Mouse (Mus musculus): ENCODE data around the gene Nlrp6.

Gene Nlrp6

DNA sequence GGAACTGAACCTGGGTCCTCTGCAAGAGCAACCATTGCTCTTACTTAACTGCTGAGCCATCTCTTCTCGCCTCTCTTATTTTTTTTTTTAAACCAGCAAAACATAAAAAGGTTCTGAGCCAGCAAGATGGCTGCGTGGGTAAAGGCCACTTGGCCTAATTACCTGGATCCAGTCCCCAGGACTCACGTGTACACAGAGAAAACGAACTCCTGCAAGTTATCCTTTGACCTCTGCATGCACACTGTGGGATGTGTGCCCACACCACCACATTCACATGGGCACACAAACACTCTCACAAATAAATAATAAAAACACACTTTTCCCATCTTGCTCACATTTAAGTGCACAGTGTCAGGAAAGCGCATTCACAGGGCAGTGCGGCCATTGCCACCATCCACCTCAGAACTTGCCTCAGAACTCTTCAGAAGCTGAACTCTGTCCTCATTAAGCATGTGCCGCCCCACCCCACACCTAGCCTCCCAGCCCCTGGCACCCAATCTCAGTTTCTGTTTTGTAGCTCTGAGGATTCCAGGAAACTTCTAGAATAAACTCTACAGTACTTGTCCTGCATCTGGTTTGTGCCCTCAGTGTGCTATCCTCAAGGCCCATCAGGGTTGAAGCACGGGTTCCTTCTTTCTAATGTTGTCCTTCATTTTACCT lies 6.5 kb upstream of the Nlrp6 start:
- no peak for DNase-seq

DNA sequence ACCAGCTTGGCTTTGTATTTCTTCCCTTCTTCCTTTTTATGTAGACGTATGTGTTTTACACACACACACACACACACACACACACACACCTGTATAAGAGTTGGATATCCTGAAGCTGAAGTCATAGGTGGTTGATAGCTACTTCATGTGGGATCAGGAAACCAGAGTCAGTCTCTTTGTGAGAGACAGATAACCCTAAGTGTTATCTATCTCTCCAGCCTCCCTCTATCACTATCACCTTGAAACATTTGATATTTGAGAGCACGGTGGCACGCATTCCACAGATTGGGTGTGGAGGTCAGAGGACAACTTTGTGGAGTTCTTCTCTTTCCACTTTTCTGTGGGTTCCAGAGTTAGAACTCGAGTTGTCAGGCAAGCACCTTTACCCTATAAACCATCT lies 791 bp upstream of the Nlrp6 start:
- no peak for DNase-seq

DNA sequence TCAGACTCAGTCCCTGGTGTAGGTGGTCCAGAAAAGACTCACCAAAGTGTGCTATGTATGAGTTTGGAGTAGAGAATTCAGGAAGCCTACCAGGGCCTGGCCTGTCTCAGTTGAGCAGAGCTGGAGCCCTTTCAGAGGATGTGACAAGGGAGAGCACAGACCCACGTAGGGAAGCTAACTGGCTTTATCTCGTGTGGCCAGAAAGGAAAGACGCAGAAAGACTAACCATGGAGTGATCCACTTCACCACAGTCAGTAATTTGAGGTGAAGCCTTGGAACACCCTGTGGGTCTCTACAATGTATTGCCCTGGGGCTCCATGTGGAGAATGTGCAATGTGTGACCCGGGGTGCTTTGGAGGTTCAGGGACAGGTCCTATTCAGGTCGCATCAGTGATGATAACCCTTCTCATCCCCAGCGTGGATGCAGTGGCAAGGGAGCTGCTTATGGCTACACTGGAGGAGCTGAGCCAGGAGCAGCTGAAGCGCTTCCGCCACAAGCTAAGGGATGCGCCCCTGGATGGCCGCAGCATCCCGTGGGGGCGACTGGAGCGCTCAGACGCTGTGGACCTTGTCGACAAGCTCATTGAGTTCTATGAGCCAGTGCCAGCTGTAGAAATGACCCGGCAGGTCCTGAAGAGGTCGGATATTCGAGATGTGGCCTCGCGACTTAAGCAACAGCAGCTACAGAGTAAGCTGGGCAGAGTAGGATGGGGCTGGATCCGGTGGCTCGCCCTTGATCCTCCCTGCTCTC lies 698 bp downstream of the Nlrp6 start:
- DNase-seq, result no peak

DNA sequence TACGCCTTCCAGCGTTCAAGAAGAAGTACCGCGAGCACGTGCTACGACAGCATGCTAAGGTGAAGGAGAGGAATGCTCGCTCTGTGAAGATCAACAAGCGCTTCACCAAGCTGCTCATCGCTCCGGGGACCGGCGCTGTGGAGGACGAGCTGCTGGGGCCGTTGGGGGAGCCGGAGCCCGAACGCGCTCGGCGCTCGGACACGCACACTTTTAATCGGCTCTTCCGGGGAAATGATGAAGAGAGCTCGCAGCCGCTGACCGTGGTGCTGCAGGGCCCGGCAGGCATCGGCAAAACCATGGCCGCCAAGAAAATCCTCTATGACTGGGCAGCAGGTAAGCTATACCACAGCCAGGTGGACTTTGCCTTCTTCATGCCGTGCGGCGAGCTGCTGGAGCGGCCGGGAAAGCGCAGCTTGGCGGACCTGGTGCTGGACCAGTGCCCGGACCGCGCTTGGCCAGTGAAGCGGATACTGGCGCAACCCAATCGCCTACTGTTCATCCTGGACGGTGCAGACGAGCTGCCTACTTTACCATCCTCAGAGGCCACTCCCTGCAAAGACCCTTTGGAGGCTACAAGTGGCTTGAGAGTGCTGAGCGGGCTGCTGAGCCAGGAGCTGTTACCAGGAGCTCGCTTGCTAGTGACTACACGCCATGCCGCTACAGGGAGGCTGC lies 1.8 kb downstream of the Nlrp6 start:
- DNase-seq, result peak; percentile 36

DNA sequence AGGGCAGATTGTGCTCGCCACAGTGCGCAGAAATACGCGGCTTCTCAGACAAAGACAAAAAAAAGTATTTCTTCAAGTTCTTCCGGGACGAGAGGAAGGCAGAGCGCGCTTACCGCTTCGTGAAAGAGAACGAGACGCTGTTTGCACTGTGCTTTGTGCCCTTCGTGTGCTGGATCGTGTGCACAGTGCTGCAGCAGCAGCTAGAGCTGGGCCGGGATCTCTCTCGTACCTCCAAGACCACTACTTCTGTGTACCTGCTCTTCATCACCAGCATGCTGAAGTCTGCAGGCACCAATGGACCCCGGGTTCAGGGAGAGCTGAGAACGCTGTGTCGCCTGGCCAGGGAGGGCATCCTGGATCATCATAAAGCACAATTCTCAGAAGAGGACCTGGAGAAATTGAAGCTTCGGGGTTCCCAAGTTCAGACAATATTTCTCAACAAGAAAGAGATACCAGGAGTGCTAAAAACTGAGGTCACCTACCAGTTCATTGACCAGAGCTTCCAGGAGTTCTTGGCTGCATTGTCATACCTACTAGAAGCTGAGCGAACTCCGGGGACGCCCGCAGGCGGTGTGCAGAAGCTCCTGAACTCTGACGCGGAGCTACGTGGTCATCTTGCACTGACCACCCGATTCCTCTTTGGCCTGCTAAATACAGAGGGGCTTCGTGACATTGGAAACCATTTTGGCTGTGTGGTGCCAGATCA lies 2.5 kb downstream of the Nlrp6 start:
- no peak for DNase-seq

DNA sequence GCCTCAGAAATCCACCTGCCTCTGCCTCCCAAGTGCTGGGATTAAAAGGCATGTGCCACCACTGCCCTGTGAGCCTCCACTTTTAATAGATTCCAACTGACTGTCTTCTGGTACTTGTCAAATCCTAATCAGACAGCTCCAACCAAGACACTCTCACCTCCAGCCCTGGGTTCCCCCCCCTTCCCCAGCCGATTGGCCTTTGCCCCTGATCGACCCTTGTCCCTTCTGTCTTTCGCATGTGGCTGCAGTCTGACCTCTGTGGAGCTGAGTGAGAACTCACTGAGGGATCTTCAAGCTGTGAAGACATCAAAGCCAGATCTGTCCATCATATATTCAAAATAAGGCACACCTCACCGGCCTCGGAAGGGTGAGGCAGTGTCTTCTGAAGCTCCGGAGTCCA lies 6.5 kb downstream of the Nlrp6 start:
- DNase-seq, result no peak

DNA sequence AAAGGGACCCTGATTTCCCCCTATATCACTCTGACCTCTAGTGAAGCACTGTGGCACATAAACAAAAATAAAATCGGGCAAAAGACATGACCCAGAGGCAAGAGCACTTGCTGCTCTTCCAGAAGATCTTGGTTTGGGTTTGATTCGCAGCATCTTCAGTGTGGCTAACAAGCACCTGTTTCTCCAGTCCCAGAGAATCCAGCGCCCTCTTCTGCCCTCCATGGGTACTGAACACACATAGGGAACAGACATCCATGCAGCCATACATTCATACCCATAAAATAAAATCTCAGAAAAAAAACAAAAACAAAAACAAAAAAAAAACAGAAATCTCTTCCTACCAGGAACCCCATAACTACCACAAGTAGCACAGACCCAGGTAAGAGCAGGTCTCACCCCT lies 17.7 kb downstream of the Nlrp6 start:
- no peak for DNase-seq

DNA sequence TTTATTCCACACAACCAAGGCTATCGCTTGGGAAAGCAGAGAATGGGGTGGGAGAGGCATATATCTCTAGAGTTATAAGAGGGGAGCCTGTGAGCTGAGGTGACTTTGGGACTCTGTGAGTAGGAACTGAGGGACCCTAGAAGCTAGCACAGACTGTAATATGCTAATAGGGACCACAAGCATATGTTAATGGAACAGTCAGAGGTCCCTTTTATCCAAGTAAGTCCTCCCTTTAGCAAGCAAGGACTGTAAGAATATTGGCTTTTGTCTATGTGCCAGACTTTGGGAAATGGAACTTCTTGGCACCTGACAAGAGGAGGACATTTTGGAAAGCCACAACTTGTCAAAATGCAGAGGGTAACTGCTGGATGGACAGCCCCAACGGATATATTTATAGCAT lies 18.2 kb downstream of the Nlrp6 start:
- DNase-seq, result no peak

DNA sequence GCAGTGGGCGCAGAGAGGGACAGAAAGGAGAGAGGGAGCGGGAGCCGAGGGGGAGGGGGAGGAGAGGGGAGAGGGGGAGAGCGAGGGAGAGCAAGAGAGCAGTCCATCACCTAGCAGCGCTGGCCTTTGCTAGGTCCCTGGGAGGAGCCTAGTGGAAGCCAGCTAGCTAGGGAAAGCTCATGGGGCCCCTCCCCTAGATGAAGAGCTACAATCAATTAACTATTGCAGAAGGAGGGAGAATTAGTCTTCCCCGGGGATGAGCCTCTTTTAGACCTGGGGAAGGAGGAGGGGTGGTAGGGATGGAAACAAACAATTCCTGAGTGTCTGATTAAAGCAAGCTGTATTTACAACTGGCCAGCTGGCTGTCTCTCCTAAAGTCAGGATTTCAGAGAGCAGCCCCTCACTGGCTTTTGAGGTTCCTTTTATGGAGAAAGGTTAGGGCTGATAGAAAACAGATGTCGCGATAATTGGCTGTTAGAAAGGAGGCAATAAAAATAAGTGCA lies 19.0 kb downstream of the Nlrp6 start:
- DNase-seq, result no peak

DNA sequence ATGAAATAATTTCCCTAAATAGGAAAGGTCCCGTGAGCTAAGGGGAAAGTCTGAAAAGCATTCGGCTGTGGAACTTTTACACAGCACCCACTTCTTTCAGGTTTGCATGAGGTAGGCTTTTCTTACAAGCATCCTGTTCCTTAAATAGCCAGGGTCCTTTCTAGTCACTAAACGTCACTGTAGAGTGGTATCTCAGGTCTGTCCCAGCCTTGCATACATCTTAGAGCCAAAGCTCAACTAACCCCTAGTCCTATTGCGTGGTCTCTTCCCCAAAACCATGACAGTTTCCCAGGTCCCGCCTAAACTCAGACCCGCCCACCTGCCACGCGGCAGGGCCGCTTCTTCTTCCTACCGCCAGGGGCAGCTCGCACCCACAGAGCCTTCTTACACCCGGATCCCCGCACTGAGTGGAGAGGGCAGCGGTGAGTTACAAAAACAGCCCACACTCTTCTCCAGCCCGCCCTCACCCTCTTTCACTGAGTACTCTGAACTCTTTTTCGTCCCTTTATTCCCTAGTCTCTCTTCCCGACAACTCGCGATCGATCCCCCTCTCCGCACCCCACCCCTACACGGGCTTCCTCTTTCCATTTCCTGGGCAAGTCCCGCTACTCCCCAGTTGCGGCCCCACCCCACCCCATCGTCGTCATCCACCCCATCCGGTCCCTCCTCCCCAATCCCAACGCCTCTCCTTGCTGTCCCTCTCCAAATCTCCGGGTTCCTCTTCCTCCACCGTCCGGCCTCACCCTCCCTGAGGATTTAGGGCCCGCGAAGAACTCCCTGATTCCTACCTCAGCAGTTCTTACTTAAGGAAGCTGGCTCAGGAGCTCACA lies 20.7 kb downstream of the Nlrp6 start, which contains the start of gene Pgghg:
Pgghg (plus strand) TSS at position 170 of the 830 bp plus-strand sequence.
- peak; percentile 66 for DNase-seq

DNA sequence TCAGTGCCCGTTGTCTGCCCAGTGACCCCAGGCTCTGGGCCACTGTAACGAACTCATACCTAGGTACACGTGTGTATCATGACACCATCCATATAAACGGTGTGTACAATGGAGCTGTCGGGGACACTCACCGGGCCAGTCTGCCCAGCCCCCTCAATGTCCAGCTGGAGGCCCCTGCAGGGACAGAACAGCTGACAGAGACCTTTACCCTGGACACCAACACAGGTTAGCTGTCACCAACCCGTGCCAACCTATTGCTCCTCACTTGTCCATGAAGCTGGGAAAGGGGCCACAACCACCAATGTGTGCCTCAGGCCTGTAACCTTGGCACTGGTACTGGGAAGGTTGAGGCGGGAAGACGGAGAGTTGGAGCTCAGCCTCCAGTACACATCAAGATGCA lies 21.6 kb downstream of the Nlrp6 start:
- DNase-seq, result no peak

DNA sequence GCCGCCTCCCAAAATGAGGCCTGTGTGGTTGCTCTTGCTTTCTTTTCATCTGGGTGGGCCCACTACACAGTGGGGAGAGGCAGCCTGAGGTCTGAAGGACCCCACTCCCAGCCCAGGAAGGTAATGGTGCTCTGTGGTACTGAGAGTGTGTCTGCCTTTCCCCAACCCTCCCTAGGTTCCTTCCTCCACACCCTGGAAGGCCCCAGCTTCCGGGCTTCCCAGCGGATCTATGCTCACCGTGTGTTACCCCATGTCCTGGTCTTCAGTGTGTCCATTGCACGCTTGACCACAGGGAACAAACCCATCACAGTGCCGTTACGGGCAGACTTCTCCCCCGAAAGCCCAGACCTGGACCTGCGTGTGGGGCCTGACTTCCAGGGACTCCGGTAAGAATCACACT lies 22.1 kb downstream of the Nlrp6 start:
- no peak for DNase-seq

DNA sequence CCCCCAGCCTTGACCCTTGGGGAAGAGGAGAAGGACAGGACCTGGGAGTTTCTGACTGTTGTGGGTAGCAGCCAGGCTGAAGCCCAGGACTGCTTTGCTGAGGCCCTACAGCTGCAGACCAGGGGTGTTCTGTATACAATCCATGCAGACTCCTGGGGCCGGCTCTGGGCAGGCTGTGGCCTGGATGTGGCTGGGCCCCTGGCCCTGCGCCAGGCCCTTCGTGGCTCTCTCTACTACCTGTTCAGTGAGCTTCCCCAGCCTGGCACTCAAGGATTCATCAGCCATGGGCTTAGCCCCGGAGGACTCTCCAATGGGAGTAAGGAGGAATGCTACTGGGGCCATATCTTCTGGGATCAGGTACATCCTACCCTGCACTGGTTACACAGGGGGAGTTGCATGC lies 22.7 kb downstream of the Nlrp6 start:
- no peak for DNase-seq

DNA sequence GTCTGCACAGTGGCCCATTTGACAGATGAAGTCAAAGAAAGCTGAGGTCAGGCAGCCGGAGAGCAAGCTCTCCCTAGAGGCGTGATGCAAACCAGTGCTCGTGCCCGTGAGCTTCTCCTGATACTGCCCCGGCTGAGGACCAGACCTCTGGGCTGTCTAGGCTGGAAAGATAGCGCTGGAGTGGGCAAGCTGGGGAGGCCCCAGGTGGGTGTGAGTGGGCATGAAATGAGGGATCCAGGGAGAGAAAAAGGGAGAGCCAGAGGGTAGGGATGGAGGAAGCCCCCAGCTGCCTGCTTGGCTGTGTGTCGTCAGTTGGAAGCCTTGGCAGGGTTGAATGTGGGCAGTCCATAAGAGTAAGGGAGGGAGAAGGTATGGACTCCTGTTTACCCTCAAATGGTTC lies 23.5 kb downstream of the Nlrp6 start:
- no peak for DNase-seq

DNA sequence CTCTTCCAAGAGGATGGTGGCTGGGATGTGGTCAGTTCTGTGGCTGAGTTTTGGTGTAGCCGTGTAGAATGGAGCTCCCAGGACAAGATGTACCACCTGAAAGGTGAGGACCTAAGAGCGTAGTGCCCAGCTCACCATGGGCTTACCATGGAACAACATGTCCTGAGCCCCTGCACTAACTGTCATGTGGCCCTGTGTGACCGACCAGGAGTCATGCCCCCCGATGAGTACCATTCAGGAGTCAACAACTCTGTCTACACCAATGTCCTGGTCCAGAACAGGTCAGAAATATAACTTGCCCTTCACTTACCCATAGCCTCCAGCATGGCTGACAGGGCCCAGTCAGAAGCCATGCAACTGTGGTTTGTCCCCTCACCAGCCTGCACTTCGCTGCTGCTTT lies 24.5 kb downstream of the Nlrp6 start:
- DNase-seq, result no peak

DNA sequence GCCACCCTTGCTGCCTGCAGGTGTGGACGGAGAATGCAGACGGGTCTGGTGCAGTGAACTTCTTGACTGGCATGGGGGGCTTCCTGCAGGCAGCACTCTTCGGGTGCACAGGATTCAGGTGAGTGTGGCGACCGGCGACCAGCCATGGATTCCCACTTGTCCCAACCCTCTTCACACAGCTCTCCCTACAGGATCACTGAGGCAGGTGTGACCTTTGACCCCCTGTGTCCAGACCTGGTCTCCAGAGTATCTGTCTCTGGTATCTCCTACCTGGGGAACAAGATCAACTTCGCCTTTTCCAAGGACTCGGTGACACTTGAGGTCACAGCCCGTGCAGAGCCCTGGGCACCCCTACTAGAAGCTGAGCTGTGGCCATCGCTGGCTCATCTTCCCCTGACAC lies 25.6 kb downstream of the Nlrp6 start:
- DNase-seq, result no peak

DNA sequence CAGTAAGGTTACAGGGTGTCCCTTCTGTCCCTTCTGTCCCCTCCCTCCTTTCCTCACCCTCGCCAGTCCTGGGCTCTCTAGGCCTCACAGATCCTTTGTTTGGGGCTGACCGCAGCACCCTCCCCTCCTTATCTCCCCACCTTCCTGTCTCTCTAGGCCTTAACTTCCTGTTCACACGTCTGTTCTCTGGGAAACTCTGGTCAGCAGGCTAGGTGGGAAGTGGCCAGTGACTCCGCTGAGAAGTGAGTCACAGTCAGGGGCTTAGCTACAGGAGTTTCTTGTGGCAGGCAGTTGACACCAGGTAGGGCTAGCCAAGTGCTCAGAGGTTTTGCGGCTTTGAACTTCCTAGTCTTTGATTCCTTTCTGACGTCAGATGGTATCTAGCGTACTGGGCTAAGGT lies 26.3 kb downstream of the Nlrp6 start:
- DNase-seq, result no peak

DNA sequence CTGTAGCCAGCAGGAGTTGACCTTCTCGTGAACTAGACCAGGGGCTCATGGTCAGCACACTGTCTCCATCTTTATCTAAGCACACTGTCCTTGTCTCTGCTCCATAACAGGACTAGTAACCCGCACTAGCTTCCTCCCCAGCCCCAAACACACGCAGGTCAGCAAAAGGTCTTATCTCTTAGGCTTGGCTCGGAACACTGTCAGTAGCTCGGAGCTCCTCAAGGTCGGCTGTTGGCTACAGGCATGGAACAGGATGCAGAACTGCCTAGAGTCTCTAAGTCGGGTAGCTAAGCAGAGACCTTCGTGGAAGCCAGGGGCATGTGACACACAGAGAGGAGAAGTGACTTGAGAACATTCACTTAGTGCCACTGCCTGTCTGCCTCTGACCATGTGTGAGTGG lies 27.5 kb downstream of the Nlrp6 start:
- DNase-seq, result no peak

DNA sequence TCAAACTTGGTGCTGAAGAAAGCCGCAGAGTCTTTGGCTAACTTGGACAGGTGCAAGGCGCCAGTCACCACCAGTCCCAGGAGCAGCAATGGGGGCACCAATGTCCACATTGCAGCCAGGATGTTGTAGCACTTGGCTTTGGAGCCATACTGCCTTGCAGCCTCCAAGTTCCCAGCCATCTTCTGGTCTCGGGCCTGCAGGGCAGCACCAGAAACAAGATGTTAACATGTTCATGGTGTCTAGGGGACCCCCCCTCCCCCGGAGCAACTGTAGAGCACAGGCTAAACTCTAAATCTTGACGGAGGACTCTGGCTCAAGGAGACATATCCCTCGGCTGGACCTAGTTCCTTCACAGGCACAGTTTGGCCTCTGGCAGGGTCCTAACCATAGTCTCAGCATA lies 28.6 kb downstream of the Nlrp6 start:
- no peak for DNase-seq

DNA sequence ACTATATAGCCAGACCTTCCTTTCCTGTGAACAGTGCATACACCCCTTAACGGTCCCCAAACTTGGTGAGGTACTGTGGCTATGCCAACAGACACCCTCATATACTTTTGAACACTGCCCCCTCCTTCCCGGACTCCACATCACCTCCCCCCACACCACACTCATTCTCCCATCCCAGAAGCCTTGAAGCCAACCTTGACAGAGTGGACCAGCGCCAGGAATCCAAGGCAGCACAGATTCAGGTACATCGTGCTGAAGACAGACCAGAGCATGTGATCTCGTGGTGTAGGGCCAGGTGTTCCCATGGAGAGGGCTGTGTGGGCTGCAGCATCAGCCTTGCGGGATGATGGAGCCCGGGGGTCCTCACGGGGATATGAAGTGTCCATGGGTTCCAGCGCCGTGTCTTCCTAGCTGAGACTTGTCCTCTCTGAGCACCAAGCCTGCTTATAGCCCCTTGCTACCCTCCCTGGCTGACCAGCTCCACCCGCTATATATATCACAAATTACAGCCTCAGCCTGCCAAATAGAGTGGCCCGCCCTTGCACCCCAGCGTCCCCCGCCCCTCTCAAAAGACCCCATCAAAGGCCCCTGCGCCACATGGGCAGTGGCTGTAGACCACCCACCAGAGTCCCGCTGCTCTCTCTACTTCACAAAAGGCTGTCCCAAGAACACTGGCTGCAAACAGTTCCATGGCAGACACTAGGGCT lies 29.3 kb downstream of the Nlrp6 start, which contains the start of gene Ifitm5:
Ifitm5 (minus strand) TSS at position 468 of the 707 bp plus-strand sequence.
- DNase-seq, result no peak

DNA sequence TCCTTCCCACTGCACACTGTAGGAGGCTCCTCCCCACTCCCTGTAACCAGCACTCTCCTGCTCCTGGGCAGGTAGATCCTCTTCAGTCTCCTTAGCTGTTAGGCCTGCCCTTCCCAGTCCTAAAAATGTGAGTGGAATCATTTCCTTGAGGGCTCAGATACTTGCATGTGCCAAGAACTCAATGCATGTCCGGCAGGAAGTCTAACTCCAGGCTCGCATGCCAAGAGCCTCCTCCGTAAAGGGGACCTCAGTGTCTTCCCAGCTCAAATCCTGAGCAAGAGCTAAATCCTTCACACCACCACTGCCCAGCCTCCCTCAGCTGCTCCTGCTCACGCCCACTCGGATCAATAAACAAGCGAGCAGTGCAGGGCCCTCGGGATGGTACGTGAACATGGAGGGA lies 30.3 kb downstream of the Nlrp6 start:
- DNase-seq, result no peak

DNA sequence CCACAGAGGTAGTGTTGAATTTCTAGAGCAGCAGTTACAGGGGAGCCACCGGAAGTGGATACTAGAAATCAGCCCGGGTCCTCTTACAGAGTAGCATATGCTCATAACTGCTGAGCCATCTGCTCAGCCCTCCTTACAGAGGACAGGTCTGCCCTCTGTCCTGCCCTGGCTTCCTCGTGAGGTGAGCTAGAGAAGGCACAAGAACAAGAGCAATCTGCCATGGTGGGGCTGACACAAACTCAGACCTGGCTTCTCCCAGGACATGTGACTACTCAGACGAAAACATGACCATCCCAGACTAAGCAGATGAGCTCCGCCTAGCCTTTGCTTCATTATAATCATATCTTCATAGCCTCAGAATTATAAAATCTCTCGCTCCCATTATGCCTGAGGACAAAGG lies 31.1 kb downstream of the Nlrp6 start:
- DNase-seq, result no peak
